Mouse (Mus musculus) midbrain, embryonic 14.5 days (tissue): ENCODE measurements around the gene Rpl35. TPM values are rescaled to one million over a fixed set of nuclear protein-coding genes. Genes with fewer than 3 reads are reported as not detected.
"Not testable (repeated sequence)": the region's sequence is repeated elsewhere in the genome, so short reads cannot be mapped to it uniquely, and the experiment has no call there.

ENCODE experiments used
- ATAC-seq: fragments of 200-750 bp; cut with Nextera tagmentation; 2 replicates; pipeline ENCODE4 v1.8.0; 2017; ENCODE audit warnings: moderate number of reproducible peaks, moderate library complexity; ENCODE audit not compliant: low FRiP score, low TSS enrichment
- DNase-seq: peaks from one replicate; pipeline ENCODE4 v3.0.0-alpha.2; 2015
- H3K27ac ChIP-seq: fragments of 300-500 bp; sonication (generic); replicated peaks from 2 replicates; pipeline ENCODE4 v1.5.1; 2014; ENCODE audit warnings: mild to moderate bottlenecking, low read depth, low read length, moderate library complexity
- H3K27me3 ChIP-seq: fragments of 300-500 bp; sonication (generic); 2 replicates; pipeline ENCODE4 v1.6.1; 2014; ENCODE audit warnings: low read length, control low read depth, mixed read lengths; ENCODE audit not compliant: control insufficient read depth, insufficient read depth
- H3K36me3 ChIP-seq: fragments of 300-500 bp; sonication (generic); 2 replicates; pipeline ENCODE4 v1.6.1; 2014; ENCODE audit warnings: low read length, control low read depth; ENCODE audit not compliant: control insufficient read depth, insufficient read depth
- H3K4me1 ChIP-seq: fragments of 300-500 bp; sonication (generic); 2 replicates; pipeline ENCODE4 v1.6.1; 2014; ENCODE audit warnings: mild to moderate bottlenecking, antibody characterized with exemption, low read length, control low read depth; ENCODE audit not compliant: control insufficient read depth, insufficient read depth
- H3K4me2 ChIP-seq: fragments of 300-500 bp; sonication (generic); 2 replicates; pipeline ENCODE4 v1.6.1; 2014; ENCODE audit warnings: mild to moderate bottlenecking, low read length, moderate library complexity
- H3K4me3 ChIP-seq: fragments of 300-500 bp; sonication (generic); replicated peaks from 2 replicates; pipeline ENCODE4 v1.5.1; 2014; ENCODE audit warnings: low read depth, low read length
- H3K9ac ChIP-seq: fragments of 300-500 bp; sonication (generic); replicated peaks from 2 replicates; pipeline ENCODE4 v1.6.1; 2014; ENCODE audit warnings: mild to moderate bottlenecking, low read length, moderate library complexity
- H3K9me3 ChIP-seq: fragments of 300-500 bp; sonication (generic); 2 replicates; pipeline ENCODE4 v1.6.1; 2016; ENCODE audit warnings: low read length, control low read depth, mixed read lengths; ENCODE audit not compliant: control insufficient read depth
- WGBS: fragments of 180-500 bp; shearing (Covaris S2); extraction: QIAGEN DNeasy Blood & Tissue Kit; methylation state at CpG from one replicate; pipeline ENCODE4 v1.1.7; 2014; 5-methylcytosine and 5-hydroxymethylcytosine counted together
- polyA plus RNA-seq: library from polyadenylated mRNA; unstranded; fragments of >200 nt; fragmentation: Nextera tagmentation; extraction: Ambion mirVana; gene quantifications from 2 replicates; pipeline ENCODE4 v1.2.1, GENCODE M21; 2014

Gene Rpl35
- polyA plus RNA-seq, 1 experiment from 2014 or later = 635 TPM

- DNase-seq = not testable (repeated sequence)
Measured at GRCm38 (mm10) chr2:39010144-39010543, 4.7 kb upstream of the Rpl35 start.

GRCm38 (mm10) chr2:39008954-39009365, 3.5 kb upstream of the Rpl35 start:
- Histone ChIP-seq H3K9ac (peak overlapping the region; percentile 88), H3K9me3 (no peaks in the 10 kb centered on the region), H3K4me3 (peak overlapping the region; percentile 68), H3K4me2 (peak overlapping the region; percentile 96), H3K36me3 (peaks cover 21% of the 10 kb centered on the region), H3K4me1 (peaks cover 30% of the 10 kb centered on the region), H3K27me3 (no peaks in the 10 kb centered on the region), H3K27ac (no peak overlapping the region)
- no peak for ATAC-seq
- no peak for DNase-seq
- 40% methylated on average over 3 of the region's 3 CpGs for WGBS

More at GRCm38 (mm10) chr2:39010144-39010543, 4.7 kb upstream of the Rpl35 start:
- H3K9me3 ChIP-seq, H3K27ac ChIP-seq, H3K4me3 ChIP-seq, H3K9ac ChIP-seq, H3K4me2 ChIP-seq, H3K27me3 ChIP-seq, ATAC-seq: not testable (repeated sequence)
- H3K36me3 ChIP-seq = peaks cover 33% of the 10 kb centered on the region
- H3K4me1 ChIP-seq = peaks cover 27% of the 10 kb centered on the region
- WGBS = 96% methylated on average over 4 of the region's 5 CpGs

GRCm38 (mm10) chr2:39008350-39008851, 3.0 kb upstream of the Rpl35 start:
- Histone ChIP-seq H3K4me1 (peaks cover 36% of the 10 kb centered on the region), H3K36me3 (peaks cover 19% of the 10 kb centered on the region), H3K9ac (peak overlapping the region; percentile 88), H3K27ac (peak overlapping the region; percentile 90), H3K4me3 (peak overlapping the region; percentile 68), H3K27me3 (no peaks in the 10 kb centered on the region), H3K9me3 (no peaks in the 10 kb centered on the region), H3K4me2 (peak overlapping the region; percentile 96)
- WGBS = under 1% methylated on average over 25 of the region's 25 CpGs
- ATAC-seq (peak; percentile 48), DNase-seq (peak; percentile 52)

- under 1% methylated on average over 44 of the region's 44 CpGs for WGBS
- Histone ChIP-seq H3K4me1 (peaks cover 41% of the 10 kb centered on the region), H3K4me2 (peak overlapping the region; percentile 96), H3K9ac (peak overlapping the region; percentile 88), H3K27me3 (no peaks in the 10 kb centered on the region), H3K27ac (peak overlapping the region; percentile 90), H3K9me3 (no peaks in the 10 kb centered on the region), H3K4me3 (peak overlapping the region; percentile 68), H3K36me3 (peaks cover 18% of the 10 kb centered on the region)
- peak; percentile 96 for DNase-seq
- ATAC-seq = peak; percentile 88
Measured at GRCm38 (mm10) chr2:39007865-39008264, 2.4 kb upstream of the Rpl35 start.

GRCm38 (mm10) chr2:39006149-39006730, 816 bp upstream of the Rpl35 start:
- Histone ChIP-seq H3K4me1 (peaks cover 41% of the 10 kb centered on the region), H3K9ac (no peak overlapping the region), H3K36me3 (peaks cover 27% of the 10 kb centered on the region), H3K4me2 (peak overlapping the region; percentile 94), H3K9me3 (no peaks in the 10 kb centered on the region), H3K4me3 (peak overlapping the region; percentile 58), H3K27ac (no peak overlapping the region), H3K27me3 (no peaks in the 10 kb centered on the region)
- ATAC-seq (no peak), DNase-seq (no peak)
- WGBS = 90% methylated on average over 14 of the region's 14 CpGs

- H3K36me3 ChIP-seq = peaks cover 37% of the 10 kb centered on the region
- H3K9me3 ChIP-seq = no peaks in the 10 kb centered on the region
- H3K27ac ChIP-seq = peak within 1 kb of the TSS; percentile 87
- H3K4me2 ChIP-seq = peak within 1 kb of the TSS; percentile 94
- DNase-seq (peak; percentile 97), ATAC-seq (peak; percentile 90)
- H3K9ac ChIP-seq = peak within 1 kb of the TSS; percentile 88
- WGBS = under 1% methylated on average over 58 of the region's 58 CpGs
- H3K4me3 ChIP-seq = peak within 1 kb of the TSS; percentile 58
- H3K4me1 ChIP-seq = peaks cover 41% of the 10 kb centered on the region
- H3K27me3 ChIP-seq = no peaks in the 10 kb centered on the region
Measured at GRCm38 (mm10) chr2:39004880-39005435, 466 bp downstream of the Rpl35 start, which contains the start of gene Arpc5l. Gene Arpc5l, plus strand, starts transcription at chr2:39005348.

GRCm38 (mm10) chr2:39004372-39004771, 1.1 kb downstream of the Rpl35 start:
- Histone ChIP-seq H3K27ac (peak overlapping the region; percentile 87), H3K27me3 (no peaks in the 10 kb centered on the region), H3K36me3 (peaks cover 43% of the 10 kb centered on the region), H3K9ac (peak overlapping the region; percentile 88), H3K9me3 (no peaks in the 10 kb centered on the region), H3K4me2 (peak overlapping the region; percentile 94), H3K4me3 (peak overlapping the region; percentile 58), H3K4me1 (peaks cover 36% of the 10 kb centered on the region)
- ATAC-seq = 0 out of 2 replicates have a peak, but pooled peaks have one; percentile 0
- whole genome bisulfite sequencing = 0% methylated on average over 11 of the region's 11 CpGs
- peak; percentile 49 for DNase-seq

- H3K36me3 ChIP-seq = peaks cover 43% of the 10 kb centered on the region
- no peak overlapping the region for H3K27ac ChIP-seq
- peak overlapping the region; percentile 88; the same call in 1 of the 2 replicates for H3K9ac ChIP-seq
- peak overlapping the region; percentile 58 for H3K4me3 ChIP-seq
- no peak for ATAC-seq
- peak overlapping the region; percentile 94 for H3K4me2 ChIP-seq
- H3K9me3 ChIP-seq = no peaks in the 10 kb centered on the region
- 75% methylated on average over 5 of the region's 5 CpGs for WGBS
- DNase-seq = no peak
- no peaks in the 10 kb centered on the region for H3K27me3 ChIP-seq
- H3K4me1 ChIP-seq = peaks cover 28% of the 10 kb centered on the region
Measured at GRCm38 (mm10) chr2:39003512-39003911, 1.9 kb downstream of the Rpl35 start.
